Mouse (Mus musculus) lung, adult 18-20 months (tissue): ENCODE data around the gene Kars.
A peak's percentile ranks its signal among the peaks of the same experiment; 100 is the strongest.

Experiments used
- DNase-seq, 2 experiments: peaks; one replicate each; pipeline ENCODE4 v3.0.0; 2022; ENCODE audit warnings: mixed read lengths in 2 of 2

Kars gene

GRCm38 (mm10) chr8:112010997-112011815, at the start of gene Kars, which contains the start of gene Terf2ip:
Kars (minus strand) TSS chr8:112011323.
Terf2ip (plus strand) TSS chr8:112011398.
- peak; percentile 95 to 96 for DNase-seq

DNA sequence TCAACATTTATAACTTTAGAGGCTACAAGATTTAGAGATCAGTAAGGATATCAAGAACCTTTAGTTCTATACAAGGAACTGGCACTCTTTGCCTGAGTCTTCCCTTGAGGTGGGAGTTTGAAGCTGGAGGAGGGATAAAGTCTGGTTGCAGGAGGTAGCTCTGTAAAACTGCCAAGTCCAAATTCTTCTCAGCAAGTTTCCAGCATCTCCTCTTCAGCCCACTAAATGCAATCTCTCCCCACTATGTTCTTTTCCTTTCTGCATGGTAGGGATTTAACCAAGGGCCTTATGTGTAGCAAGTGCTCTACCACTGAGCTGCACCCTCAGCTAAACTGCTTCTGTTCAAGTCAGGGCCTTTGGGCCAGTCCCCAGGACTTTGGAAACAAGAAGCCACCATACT, 43.3 kb upstream of the Kars start:
- DNase-seq, result no peak

DNA sequence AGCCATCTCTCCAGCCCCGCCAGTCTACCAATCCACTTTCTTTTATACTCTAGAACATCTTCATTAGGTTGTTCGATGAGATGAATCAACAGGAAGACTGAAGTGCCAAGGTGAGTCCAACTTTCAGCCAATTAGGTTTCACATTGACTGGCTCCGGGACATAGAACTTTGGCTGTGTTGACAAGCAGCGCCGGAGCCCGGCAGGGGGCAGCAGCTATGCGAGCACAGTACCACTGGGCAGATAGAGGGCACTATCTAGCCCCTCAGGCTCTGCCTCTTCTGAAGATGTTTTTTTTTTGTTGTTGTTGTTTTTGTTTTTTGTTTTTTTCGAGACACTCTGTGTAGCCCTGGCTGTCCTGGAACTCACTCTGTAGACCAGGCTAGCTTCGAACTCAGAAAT, 40.4 kb upstream of the Kars start:
- no peak for DNase-seq

DNA sequence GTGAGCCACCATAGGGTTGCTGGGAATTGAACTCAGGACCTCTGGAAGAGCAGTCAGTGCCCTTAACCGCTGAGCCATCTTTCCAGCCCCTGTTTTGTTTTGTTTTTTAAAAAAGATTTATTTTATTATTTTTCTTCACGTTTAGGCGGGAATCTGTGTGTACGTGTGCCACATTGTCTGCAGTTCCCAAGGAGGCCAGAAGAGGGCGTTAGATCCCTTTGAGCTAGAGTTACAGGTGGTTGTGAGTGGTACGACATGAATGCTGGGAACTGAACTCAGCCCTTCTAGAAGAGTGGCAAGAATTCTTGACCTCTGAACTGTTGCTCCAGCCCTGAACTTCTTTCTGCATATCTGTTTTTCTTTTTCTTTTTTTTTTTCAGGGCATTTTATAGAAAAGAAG, 38.9 kb upstream of the Kars start:
- no peak for DNase-seq

DNA sequence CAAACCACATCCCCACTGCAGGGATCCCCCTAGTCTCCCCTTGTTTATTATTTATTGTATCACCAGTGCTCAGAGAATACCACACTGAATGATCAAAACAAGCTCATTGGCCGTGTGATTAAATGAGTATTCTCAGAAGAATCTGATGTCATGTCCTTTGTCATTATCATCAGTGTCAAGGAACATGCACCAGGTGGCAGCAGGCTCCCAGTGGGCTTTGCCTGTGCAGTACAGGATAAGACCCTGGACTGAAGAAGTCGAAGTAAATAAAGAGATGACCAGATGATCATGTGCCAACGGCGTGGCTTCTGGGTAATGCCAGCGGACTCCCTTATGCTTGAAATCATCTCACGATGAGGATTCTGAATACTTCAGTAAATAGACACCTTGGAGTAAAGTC, 37.2 kb upstream of the Kars start:
- no peak for DNase-seq

DNA sequence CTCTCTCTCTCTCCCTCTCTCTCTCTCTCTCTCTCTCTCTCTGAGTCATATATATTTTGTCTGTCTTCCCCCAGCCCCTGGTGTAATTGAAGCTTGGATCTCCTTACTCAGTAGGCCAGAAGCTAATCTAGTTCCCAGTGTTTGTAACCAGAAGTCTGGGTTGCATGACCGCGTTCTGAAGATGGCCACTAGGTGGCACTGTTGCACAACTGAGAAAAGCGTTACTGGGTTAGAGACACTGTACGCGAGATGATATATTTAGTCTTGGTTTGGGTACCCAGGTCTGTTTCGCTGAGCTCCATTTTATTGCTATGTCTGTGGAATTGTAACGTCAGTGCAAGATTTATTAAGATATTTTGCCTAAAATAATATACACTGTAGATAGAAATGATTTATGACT, 34.8 kb upstream of the Kars start:
- DNase-seq, result peak; percentile 55 to 63

GRCm38 (mm10) chr8:112045182-112045581, 34.1 kb upstream of the Kars start:
- no peak for DNase-seq

DNA sequence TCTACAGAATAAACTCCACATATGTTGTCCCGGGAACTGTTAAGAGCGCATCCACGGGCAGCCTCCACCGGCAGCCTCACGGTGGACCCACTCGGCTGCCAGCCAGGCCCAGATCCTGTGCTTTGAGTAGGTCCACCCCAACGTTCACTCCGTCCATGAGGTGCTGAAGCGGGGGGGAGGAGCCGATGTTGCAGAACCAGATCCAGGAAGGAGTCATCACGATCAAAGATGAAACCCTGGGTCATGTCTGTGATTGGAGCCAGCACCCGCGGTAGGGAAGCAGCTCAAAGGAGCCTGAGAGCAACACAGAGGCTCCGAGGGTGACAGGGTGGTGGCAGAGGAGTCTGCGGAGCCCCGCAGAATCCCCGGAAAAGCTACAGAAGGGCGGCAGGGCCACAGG, 26.4 kb upstream of the Kars start:
- no peak for DNase-seq

- peak; percentile 15 to 40 for DNase-seq
Observed at GRCm38 (mm10) chr8:112034603-112035002, 23.5 kb upstream of the Kars start.

DNA sequence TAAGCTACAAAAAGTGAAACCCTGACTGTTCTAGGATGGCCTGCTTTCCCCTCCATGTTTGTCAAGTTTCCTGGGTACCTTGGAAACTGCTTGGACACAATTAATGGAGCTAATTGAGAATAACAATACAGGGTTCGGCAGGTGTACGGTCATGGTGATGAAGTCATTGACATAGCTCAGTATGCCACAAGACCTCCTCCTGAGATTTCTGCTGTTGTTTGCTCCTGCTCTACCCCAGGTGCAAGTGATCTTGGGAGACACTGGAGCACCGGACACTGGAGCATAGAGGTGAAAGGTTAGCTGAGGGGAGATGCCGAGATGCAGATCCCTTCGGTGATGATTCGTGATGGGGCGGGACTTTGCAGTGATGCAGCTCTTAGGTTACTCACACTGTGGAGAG, 21.9 kb upstream of the Kars start:
- DNase-seq, result no peak

DNA sequence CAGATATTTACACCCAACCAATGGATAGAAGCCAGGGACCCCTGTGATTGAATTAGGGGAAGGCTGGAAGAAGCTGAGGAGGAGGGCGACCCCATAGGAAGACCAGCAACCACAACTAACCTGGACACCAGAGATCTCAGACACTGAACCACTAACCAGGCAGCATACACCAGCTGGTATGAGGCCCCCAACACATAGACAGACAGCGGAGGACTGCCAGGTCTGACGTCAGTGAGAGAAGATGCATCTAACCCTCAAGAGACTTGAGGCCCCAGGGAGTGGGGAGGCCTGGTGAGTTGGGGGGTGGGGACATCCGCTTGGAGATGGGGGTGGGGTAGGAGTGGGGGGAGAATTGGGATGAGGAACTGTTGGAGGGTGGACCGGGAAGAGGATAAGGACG, 19.5 kb upstream of the Kars start:
- no peak for DNase-seq

- no peak for DNase-seq
Observed at GRCm38 (mm10) chr8:112029455-112029854, 18.3 kb upstream of the Kars start.

GRCm38 (mm10) chr8:112014936-112015335, 3.8 kb upstream of the Kars start, which contains the start of gene Gm6793:
Gm6793 (minus strand) TSS chr8:112015036.
- no peak for DNase-seq

GRCm38 (mm10) chr8:112011816-112012242, 706 bp upstream of the Kars start:
- DNase-seq, result peak; percentile 70 to 80

DNA sequence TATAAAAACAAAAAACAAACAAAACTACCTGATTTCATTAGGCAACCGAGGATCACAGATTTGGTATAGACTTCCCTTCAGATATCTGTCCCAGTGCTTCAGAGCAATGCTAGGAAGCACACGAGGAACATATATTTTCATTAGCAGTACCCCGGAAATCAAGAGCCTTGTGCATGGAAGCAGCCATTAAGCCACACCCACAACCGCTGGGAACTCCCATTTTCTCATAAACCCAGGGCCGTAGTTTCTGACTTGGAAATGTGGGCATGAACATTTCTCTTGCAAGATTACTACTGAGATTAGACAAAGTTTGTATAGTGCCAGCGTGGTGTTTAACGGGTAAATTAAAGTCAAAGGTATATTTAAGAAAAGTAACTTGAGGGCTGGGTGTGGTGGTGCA, 1.6 kb downstream of the Kars start:
- no peak for DNase-seq

GRCm38 (mm10) chr8:112007669-112008068, 3.5 kb downstream of the Kars start:
- DNase-seq, result no peak

GRCm38 (mm10) chr8:112005601-112006000, 5.5 kb downstream of the Kars start:
- DNase-seq, result no peak

DNA sequence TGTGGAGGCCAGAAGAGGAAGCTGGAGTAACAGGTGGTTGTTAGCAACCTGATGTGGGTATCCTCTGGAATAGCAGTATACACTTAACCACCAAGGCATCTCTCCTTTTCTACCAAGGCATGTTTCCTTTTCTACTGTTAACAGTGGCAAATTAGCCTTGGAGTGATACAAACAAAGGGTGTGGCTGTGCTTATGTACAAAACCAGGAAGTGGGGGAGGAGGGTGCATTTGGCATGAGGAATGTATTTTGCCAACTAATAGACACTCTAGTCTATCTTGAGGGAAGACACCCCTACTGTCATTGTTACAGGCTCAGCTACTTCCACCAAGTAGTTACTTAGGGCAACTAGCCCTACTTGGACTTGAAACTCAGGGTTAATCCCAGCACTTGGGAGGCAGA, 6.4 kb downstream of the Kars start:
- peak in 1 of 2 experiments; percentile 18 for DNase-seq

DNA sequence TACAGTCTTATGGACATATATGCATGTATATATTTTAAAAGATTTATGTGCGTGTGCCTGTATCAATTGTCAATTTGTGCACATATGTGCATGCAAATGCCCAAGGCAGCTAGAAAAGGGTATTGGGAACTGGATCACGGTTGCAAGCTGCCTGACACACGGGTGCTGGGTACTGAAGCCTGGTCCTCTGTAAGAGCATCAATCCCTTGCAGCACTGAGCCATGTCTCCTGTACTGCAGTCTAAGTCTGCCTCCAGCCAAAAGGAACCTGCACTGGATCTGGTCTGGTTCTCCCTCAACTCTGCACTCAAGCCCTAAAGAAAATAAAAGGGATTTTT, 18.5 kb downstream of the Kars start:
- DNase-seq, result no peak

DNA sequence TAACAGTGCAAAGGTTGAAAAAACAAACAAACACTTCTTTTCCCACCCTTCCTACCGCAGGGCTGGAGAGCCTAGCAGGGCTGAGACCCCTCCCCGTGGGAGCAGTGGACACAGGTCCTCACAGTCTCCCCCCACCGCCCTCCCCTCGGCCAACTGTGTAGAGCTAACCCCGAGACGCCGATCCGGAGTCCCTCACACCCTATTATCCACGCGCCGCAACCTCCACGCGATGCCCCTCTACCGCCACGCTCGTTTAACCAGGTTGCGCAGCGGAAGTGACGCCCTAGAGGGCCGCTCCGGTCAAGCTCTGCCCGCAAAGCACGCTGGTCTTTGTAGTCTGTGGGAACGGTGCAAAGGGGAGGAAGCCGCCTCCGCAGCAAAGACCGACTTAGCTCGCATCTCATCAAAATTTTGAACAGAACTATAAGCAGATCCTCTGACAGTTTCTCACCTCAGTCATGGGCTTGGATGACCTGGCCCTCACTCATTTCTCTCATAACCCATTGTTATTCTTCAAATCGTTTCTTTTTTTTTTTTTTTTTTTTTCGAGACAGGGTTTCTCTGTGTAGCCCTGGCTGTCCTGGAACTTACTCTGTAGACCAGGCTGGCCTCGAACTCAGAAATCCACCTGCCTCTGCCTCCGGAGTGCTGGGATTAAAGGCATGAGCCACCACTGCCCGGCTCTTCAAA, 19.0 kb downstream of the Kars start, which contains the start of gene Adat1:
Gene Adat1 (minus strand): TSS at position 290 of the 690 bp plus-strand sequence.
- peak; percentile 85 to 90 for DNase-seq

DNA sequence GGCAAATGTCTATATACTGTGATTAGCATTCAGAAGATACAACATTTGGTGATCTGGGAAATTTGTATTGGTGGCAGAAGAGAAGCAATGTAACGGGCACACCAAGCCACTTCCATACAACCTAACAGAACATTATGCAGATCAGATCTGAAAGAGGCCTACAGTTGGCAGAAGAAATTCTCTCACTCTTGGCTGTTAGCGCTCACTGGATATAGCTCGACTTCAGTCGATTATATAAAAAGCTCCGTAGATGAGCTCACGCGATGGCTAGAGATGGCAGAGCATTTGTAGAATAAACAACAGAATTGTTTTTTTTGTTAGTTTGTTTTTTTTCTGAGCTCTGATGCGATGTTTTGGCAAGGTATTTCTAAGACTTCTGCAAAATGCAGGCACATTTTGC, 19.8 kb downstream of the Kars start:
- DNase-seq, result no peak

DNA sequence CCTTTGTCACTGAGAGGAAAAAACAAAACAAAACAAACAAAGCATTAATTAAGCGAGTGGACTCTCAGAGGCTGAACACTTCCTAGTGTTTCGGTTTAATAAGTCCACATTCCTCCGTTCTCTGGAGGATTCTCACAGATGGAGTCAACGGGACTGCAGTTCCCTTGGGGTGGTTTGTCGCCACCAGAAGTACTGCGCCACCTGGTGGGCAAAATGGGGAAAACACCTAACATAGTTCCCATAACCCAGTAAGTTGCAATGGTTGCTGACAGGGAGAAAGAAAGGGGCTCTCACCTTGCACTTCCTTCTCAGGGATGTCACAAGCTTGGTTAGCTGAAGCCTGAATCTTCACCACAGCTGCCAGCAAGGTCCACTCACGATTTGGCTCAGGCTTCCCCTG, 21.2 kb downstream of the Kars start:
- DNase-seq, result peak; percentile 51 to 65

DNA sequence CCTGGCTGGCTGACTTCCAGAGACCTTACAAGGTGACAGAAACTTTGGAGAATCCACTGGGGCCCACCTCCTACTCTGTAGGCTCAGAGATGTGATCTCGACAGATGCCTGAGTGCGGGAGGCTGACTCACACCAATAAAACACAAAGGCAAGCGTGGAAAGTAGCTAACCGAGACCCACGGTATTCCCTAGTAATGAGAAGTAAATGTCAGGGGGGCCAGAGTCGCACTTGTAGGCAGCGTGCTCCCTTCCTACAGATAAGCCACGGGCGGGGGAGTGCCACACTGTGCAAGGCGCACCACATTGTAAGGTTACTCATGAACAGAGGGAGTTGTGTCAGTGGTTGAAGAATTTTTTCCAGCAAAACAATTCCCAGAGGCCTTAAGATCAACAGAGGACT, 26.6 kb downstream of the Kars start:
- no peak for DNase-seq

- peak in 1 of 2 experiments; percentile 12 for DNase-seq
Observed at GRCm38 (mm10) chr8:111982116-111982515, 29.0 kb downstream of the Kars start.
